9 mouse cellular contexts compared by ENCODE assay signal in genomic region chr10:93830931-93831729, GRCm38 (mm10). TPM values are rescaled to one million over a fixed set of nuclear protein-coding genes. Genes with fewer than 3 reads are reported as not detected.
A peak's percentile ranks its signal among the peaks of the same experiment; 100 is the strongest.
DNase-seq lines count a peak whose midpoint lies in the region; ATAC-seq and TF ChIP-seq lines count a peak whose summit lies in the region.
"Had no signal": no experiment of that assay in that cellular context is flagged by ENCODE, and none has a peak within 500 bp of the region (broad histone marks: within the 10 kb centered on the region; RNA-seq: fewer than 3 reads in every experiment).

Gene Usp44, plus strand, starts transcription at chr10:93831555.

- no peak within 1 kb of the TSS for H3K27ac ChIP-seq in kidney, embryonic 14.5 days (ENCODE audit: low read depth, low read length)
- no peak within 1 kb of the TSS for H3K27ac ChIP-seq in forebrain, embryonic 15.5 days (replicated peaks)
- no peak within 1 kb of the TSS for H3K27ac ChIP-seq in liver, embryonic 14.5 days

- TF ChIP-seq POLR2A in brain, embryonic 14.5 days (IDR thresholded peaks at IDR 0.05; ENCODE audit: borderline replicate concordance, extremely low read depth, insufficient read depth, insufficient read length, poor library complexity, severe bottlenecking) = no peak

- TF ChIP-seq CTCF in brain, embryonic 14.5 days (IDR thresholded peaks at IDR 0.05; ENCODE audit: borderline replicate concordance, extremely low read depth, insufficient read depth, insufficient read length) = no peak
- no peak for TF ChIP-seq CTCF in liver, embryonic 14.5 days (IDR thresholded peaks at IDR 0.05; ENCODE audit: low read depth)

- H3K27me3 ChIP-seq in kidney, embryonic 14.5 days (ENCODE audit: control insufficient read depth, insufficient read depth, low read length) = peaks cover 54% of the 10 kb centered on the region
- peaks cover 34% of the 10 kb centered on the region for H3K27me3 ChIP-seq in forebrain, embryonic 15.5 days
- H3K27me3 ChIP-seq in liver, embryonic 14.5 days (ENCODE audit: control insufficient read depth, insufficient read depth, low read length) = peaks cover 46% of the 10 kb centered on the region

- no peaks in the 10 kb centered on the region for H3K9me3 ChIP-seq in kidney, embryonic 14.5 days (ENCODE audit: control insufficient read depth, low read length)
- no peaks in the 10 kb centered on the region for H3K9me3 ChIP-seq in forebrain, embryonic 15.5 days
- H3K9me3 ChIP-seq in liver, embryonic 14.5 days (ENCODE audit: control insufficient read depth, low read length) = no peaks in the 10 kb centered on the region
- H3K9me3 ChIP-seq: G1E had no signal

- 9% methylated on average over 22 of the region's 22 CpGs for WGBS in kidney, embryonic 14.5 days
- WGBS in forebrain, embryonic 15.5 days = 13% methylated on average over 22 of the region's 22 CpGs
- 19% methylated on average over 22 of the region's 22 CpGs for WGBS in liver, embryonic 14.5 days (ENCODE audit: insufficient replicate concordance)

- H3K4me3 ChIP-seq in kidney, embryonic 14.5 days (ENCODE audit: low read length) = 0 out of 2 replicates have a peak within 1 kb of the TSS, but pooled peaks have one; percentile 8
- H3K4me3 ChIP-seq in forebrain, embryonic 15.5 days = peak within 1 kb of the TSS; percentile 13; the same call in 1 of the 2 replicates
- peak within 1 kb of the TSS; percentile 33 to 50 for H3K4me3 ChIP-seq in liver, embryonic 14.5 days (ENCODE audit: insufficient read depth in 1 of 2, low read depth in 2 of 2, low read length in 2 of 2)

- H3K4me2 ChIP-seq in kidney, embryonic 14.5 days (replicated peaks; ENCODE audit: low read depth, low read length) = peak within 1 kb of the TSS; percentile 10; the same call in 1 of the 2 replicates
- 0 out of 2 replicates have a peak within 1 kb of the TSS, but pooled peaks have one; percentile 3 for H3K4me2 ChIP-seq in forebrain, embryonic 15.5 days (replicated peaks)
- peak within 1 kb of the TSS; percentile 91 for H3K4me2 ChIP-seq in liver, embryonic 14.5 days (ENCODE audit: low read depth)

- no peak for DNase-seq in kidney, adult 8-10 months
- DNase-seq in brain, embryonic 14.5 days (ENCODE audit: low read depth) = peak; percentile 26
- DNase-seq in liver, embryonic 14.5 days (ENCODE audit: low read depth in 3 of 3, low spot score in 3 of 3) = no peak
- DNase-seq in urinary bladder, adult 2 months (ENCODE audit: low spot score) = no peak
- DNase-seq in gastrocnemius, postnatal 10 days = no peak
- no peak for DNase-seq in layer of hippocampus, adult 8-10 months (ENCODE audit: low spot score in 2 of 2)

- no peaks in the 10 kb centered on the region for H3K36me3 ChIP-seq in kidney, embryonic 14.5 days (ENCODE audit: control insufficient read depth, insufficient read depth, low read length)
- no peaks in the 10 kb centered on the region for H3K36me3 ChIP-seq in forebrain, embryonic 15.5 days
- no peaks in the 10 kb centered on the region for H3K36me3 ChIP-seq in liver, embryonic 14.5 days (replicated peaks; ENCODE audit: control insufficient read depth, insufficient read depth, low read depth)
- H3K36me3 ChIP-seq: G1E had no signal

- peaks cover 9% of the 10 kb centered on the region; the same call in 1 of the 2 replicates for H3K4me1 ChIP-seq in kidney, embryonic 14.5 days (ENCODE audit: control insufficient read depth, insufficient read depth, low read length)
- H3K4me1 ChIP-seq in forebrain, embryonic 15.5 days = peaks cover 25% of the 10 kb centered on the region
- peaks cover 15 to 27% of the 10 kb centered on the region in 2 experiments for H3K4me1 ChIP-seq in liver, embryonic 14.5 days (replicated peaks; ENCODE audit: control insufficient read depth in 2 of 2, insufficient read depth in 2 of 2, low read length in 1 of 2)

- no peak within 1 kb of the TSS for H3K9ac ChIP-seq in kidney, embryonic 14.5 days (ENCODE audit: low read depth, low read length)
- H3K9ac ChIP-seq in forebrain, embryonic 15.5 days (replicated peaks) = no peak within 1 kb of the TSS
- H3K9ac ChIP-seq in liver, embryonic 14.5 days (replicated peaks) = peak within 1 kb of the TSS; percentile 46

- no peak for TF ChIP-seq EP300 in liver, embryonic 14.5 days (IDR thresholded peaks at IDR 0.05; ENCODE audit: low read depth)

- no peak for ATAC-seq in kidney, embryonic 14.5 days (ENCODE audit: low FRiP score, low TSS enrichment)
- ATAC-seq in forebrain, embryonic 15.5 days (replicated peaks) = no peak
- no peak for ATAC-seq in liver, embryonic 14.5 days (ENCODE audit: insufficient read depth)

RNA-seq across cellular contexts. Expression of gene Usp44, which starts in this region (rescaled TPM):
- 1.1 and 1.4 TPM in 2 replicates for polyA plus RNA-seq in kidney, embryonic 14.5 days (2014; fragmentation: Nextera tagmentation; extraction: Ambion mirVana)
- polyA plus RNA-seq in brain, embryonic 14.5 days (2012; rRNA removed) = 0.49 and 0.73 TPM in 2 replicates
- polyA plus RNA-seq in forebrain, embryonic 15.5 days (2015; fragmentation: Nextera tagmentation; extraction: Ambion mirVana) = 0.70 and 0.88 TPM in 2 replicates
- polyA plus RNA-seq in liver, embryonic 14.5 days (2012; rRNA removed) = 0.98 and 1.5 TPM in 2 replicates
- polyA plus RNA-seq in liver, embryonic 14.5 days (2014; fragmentation: Nextera tagmentation; extraction: Ambion mirVana) = 1.5 and 2.2 TPM in 2 replicates
- not detected in 2 replicates for polyA plus RNA-seq in urinary bladder, adult 2 months (2012; rRNA removed)
- total RNA-seq in gastrocnemius, postnatal 10 days (2021) = under 1 TPM; 0.47 to 0.61 TPM
- total RNA-seq in layer of hippocampus, adult 8-10 months (2022) = not detected

Comparison
In these comparisons a context has a peak if more than half of its experiments do, and no peak if none do; other contexts are left out.
1. Peak in DNase-seq in brain, embryonic 14.5 days; RNA of the gene not detected or under 1 TPM.
2. H3K4me2 ChIP-seq: peak in every context shown above with its lines; median percentile 91 in liver, embryonic 14.5 days; 10 in kidney, embryonic 14.5 days; 3 in forebrain, embryonic 15.5 days.